Mouse (Mus musculus) left cerebral cortex, postnatal 4 days (tissue): ENCODE results near the gene Klk8. TPM values are rescaled to one million over a fixed set of nuclear protein-coding genes. Genes with fewer than 3 reads are reported as not detected.
A peak's percentile ranks its signal among the peaks of the same experiment; 100 is the strongest.

Experiments
- DNase-seq: peaks from one replicate; pipeline ENCODE4 v3.0.0-alpha.2; 2022
- intact Hi-C: fragments of 180-260 bp; cut with DNase I; formaldehyde crosslinking; loops from one replicate; pipeline ENCODE4 v1.15.1; 2025
- total RNA-seq, 2 experiments: library from RNA; stranded (reverse); gene quantifications; 2 replicates each; pipeline ENCODE4 v1.2.3; 2021

Gene Klk8
- 10 to 100 TPM; 13.5 to 16.7 TPM for total RNA-seq

DNA sequence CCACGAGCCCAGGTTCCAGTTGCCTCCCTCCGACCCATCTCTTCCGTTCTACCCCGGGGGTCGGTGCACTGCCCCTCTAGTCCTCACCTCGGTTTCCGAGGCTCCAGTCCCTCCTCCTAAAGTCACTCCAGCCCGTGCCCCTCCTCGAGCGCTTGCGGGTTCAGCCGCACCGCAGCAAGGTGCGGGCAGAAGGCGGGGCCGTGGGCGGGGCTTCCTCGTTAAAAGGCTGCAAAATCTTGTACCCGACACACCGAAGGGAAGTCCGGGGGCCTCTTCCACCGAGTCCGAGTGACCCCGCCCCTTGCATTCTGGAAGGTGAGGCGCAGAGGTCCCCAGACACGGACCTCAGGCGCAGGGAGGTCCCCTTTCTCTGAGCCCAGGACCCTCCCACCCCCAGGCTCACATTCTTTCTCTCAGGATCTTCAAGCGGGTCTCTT, at the start of gene Klk8:
Gene Klk8 (plus strand): TSS at position 245 of the 437 bp plus-strand sequence.
- DNase-seq = no peak
- intact Hi-C loops = no loop called here

DNA sequence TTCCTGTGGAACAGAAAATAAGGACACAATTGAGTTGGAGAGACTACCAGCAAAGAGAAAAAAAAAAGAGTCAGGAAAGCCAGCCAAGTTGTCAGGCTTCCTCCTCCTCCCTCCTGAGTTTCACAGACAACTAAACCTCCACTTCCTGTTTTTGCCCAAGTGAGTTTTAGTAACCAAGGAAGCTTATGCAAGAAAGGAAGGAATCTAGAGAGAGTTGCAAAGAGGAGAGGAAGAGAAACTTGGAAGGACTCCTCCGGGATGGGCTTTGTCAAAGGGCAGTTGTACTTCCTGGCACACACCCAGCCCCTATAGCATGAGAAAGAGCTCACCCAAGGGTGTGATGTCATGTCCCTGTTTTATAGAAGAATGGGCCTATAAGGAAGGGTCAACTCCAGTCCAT, 49.6 kb upstream of the Klk8 start:
- intact Hi-C loops = no loop called here
- no peak for DNase-seq

DNA sequence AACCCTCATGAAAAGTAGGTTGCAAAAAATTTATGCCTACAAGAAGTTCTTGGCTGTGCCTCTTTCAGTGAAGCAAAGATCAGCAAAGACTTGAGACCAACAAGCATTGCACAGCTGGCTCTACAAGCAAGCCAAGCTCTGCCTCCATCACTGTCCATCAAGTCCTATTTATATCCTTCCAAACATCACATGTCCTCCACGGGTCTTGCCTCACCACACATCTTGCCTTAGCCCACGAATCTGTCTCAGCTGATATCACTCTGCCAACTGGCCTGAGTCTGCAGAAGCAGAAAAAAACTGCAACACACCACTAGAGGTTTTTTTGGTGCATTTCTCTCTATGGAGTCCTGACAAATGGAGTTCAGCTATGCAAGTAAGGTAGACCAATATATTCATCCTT, 44.6 kb upstream of the Klk8 start:
- intact Hi-C loops = no loop called here
- no peak for DNase-seq

GRCm38 (mm10) chr7:43766484-43766883, 30.9 kb upstream of the Klk8 start:
- intact Hi-C loops = no loop called here
- DNase-seq = no peak

DNA sequence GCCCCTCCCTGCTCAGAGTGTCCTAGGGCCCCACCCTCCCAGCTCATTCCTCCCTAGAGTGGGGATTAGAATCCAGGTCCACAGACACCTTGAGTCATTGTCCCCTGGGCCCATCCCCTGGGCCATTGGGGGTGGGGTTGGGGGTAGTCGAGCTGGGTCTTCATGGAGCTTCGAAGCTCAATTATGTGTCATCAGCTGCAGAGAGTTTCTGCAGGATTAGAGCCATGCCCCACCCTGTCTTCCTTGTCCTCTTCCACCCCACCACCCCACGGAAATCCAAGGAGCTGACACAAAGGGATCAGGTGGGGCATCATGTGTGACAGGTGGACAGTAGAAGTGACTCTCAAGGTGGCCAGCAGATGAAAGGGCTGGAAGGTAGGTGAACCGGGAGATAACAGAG, 28.8 kb upstream of the Klk8 start, which contains the start of gene Klk12:
Gene Klk12 (plus strand): TSS at position 301 of the 400 bp plus-strand sequence.
- intact Hi-C loops = no loop called here
- DNase-seq = no peak

DNA sequence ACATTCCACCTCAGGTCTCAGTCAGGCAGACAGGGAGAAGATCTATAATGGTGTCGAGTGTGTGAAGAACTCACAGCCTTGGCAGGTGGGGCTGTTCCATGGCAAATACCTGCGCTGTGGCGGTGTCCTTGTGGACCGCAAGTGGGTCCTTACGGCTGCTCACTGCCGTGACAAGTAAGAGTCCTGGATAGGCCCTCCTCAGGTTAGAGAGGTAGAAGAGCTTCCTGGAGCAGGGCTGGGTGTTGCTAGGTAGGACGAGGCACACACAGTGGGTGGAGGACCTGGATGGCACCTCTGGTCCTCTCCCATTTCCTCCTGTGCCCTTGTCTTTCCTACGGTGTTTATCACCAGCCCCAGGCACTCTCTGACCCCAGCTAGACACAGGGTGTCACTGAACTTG, 27.7 kb upstream of the Klk8 start:
- intact Hi-C loops = no loop called here
- no peak for DNase-seq

GRCm38 (mm10) chr7:43770701-43771100, 26.7 kb upstream of the Klk8 start:
- no peak for DNase-seq
- intact Hi-C loops = no loop called here

DNA sequence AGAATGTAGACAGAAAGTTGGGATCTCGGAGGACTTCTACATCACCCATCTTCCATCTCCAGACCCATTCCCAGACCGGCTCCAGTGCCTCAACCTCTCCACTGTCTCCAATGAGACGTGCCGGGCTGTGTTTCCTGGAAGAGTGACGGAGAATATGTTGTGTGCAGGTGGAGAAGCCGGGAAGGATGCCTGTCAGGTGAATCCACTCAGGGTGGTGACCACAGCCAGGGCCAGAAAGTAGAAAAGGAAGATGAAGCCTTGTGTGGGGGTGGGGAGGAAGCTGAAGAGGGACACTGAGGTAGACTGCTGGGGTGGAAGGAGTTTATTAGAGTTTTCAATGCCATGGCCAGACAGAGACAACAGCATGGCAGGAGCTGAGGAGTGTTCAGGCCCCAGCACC, 25.5 kb upstream of the Klk8 start:
- DNase-seq = no peak
- intact Hi-C loops = no loop called here

- no peak for DNase-seq
- intact Hi-C loops = no loop called here
Measured at GRCm38 (mm10) chr7:43772901-43773300, 24.5 kb upstream of the Klk8 start.

GRCm38 (mm10) chr7:43774364-43774763, 23.0 kb upstream of the Klk8 start, which contains the start of gene Klk11:
TSS of gene Klk11 (plus strand) at chr7:43774604.
- DNase-seq = no peak
- intact Hi-C loops = no loop called here

DNA sequence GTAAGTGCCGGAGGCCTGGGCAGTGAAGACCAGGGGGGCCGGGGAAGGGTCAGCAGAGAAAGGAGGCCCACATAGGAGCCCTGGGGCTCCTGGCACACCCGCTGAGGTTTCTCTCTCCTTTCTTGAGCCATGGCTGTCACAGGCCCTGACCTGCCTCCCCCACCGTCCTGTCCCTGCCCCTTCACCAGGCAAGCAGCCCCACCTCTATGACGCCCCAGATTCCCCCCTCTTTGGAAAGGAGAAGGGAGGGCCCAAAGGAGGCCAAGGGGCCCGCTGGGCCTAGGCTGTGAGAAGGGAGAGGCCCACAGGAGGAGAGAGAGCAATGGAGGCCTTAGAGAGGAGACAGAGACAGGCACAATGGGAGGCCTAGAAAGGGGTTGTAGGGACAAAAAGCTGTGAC, 22.6 kb upstream of the Klk8 start:
- intact Hi-C loops = no loop called here
- no peak for DNase-seq

GRCm38 (mm10) chr7:43775311-43776057, 21.9 kb upstream of the Klk8 start:
- intact Hi-C loops = no loop called here
- no peak for DNase-seq

GRCm38 (mm10) chr7:43776506-43776905, 20.9 kb upstream of the Klk8 start:
- intact Hi-C loops = no loop called here
- DNase-seq = no peak

- DNase-seq = no peak
- intact Hi-C loops = no loop called here
Measured at GRCm38 (mm10) chr7:43777423-43777822, 20.0 kb upstream of the Klk8 start.

DNA sequence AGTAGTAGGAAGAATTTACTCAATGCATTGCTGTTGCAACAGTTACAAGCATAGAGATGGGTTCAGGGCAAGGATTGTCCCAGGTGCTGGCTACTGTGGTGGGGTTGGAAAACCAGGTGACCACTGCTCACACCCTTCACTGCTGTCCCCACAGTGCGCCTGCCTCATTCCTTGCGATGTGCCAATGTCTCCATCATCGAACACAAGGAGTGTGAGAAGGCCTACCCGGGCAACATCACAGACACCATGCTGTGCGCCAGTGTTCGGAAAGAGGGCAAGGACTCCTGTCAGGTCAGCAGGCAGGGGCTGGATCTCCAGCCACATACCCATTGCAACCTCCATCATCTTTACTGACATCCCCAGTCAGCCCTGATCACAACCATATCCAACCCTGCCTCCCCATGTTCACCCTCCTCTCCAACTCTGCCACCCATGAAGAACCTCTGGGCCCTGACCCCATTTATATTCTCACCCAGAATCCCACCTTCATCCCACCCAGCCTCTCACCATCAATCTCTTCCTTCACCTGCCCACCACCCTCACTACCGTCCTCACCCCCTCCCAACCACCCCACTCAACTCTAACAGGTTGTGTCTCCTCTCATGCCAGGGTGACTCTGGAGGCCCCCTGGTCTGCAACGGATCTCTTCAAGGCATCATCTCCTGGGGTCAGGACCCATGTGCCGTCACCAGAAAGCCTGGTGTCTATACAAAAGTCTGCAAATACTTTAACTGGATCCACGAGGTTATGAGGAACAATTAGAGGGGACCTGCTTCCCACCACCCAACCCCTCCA, 19.0 kb upstream of the Klk8 start:
- intact Hi-C loops = no loop called here

GRCm38 (mm10) chr7:43780241-43780640, 17.1 kb upstream of the Klk8 start:
- intact Hi-C loops = no loop called here
- DNase-seq = no peak

More for the DNA sequence above, 19.0 kb upstream of the Klk8 start:
- no peak for DNase-seq

GRCm38 (mm10) chr7:43780746-43781145, 16.6 kb upstream of the Klk8 start, which contains the start of gene Klk10:
TSS of gene Klk10 (plus strand) at chr7:43781035.
- intact Hi-C loops = no loop called here
- no peak for DNase-seq

- DNase-seq = no peak
- intact Hi-C loops = no loop called here
Measured at GRCm38 (mm10) chr7:43781541-43781940, 15.8 kb upstream of the Klk8 start.

DNA sequence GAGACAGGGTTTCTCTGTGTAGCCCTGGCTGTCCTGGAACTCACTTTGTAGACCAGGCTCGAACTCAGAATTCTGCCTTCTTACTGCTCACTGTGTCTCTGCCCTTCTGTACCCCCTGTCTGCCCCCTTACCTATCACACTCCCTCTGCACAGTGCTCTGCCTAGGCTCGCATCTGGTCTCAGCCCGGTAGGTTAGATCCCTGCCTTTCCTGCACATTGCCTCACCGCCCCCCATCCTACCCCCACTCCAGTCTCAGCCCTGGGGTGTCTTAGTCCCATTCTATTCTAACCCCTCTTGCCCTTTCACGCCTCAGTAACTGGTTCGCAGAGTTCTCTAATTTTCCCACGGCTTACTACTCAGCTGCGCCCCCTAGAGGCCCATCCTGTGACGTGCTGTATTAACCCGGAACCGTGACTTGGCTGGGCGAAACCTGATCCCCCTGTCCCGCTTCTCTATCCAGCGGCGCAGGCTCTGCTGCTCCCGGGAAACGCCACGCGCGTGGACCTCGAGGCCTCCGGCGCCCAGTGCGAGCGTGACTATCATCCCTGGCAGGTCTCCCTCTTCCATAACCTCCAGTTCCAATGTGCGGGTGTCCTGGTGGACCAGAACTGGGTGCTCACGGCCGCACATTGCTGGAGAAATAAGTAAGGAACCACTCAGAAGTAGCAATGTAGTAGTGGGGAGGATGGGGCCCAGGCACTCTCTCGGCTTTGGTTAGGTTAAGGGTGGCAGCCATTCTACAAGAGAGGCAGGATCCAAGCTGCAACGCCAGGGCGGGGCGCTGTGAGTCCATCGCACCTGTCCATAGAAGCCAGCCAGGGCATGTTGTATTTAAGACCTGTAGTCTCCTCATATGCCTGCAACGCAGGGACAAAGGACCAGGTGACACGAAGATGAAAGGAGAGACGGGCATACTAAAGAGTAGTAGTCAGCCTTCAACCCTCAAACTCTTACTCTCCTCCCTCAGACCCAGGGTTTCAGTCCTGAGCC, 14.8 kb upstream of the Klk8 start:
- DNase-seq = peak; percentile 74
- intact Hi-C loops = no loop called here

DNA sequence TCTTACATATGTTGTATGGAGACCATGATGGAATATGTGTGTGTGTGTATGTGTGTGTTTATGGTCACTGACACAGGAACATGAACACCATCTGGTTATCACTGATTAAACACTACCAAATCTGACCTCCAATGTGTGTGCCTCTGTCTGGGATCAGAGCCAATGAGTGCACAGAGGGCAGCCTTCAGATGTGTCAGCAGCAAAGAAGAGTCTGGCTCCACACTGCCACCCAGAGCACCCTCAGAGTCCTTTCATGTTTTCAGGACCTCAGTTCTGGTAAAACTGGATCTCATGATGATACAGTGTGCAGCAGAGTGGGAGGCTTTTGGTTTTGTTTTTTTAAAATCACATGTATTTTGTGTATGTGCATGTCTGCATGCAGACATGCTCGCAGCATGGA, 12.1 kb upstream of the Klk8 start:
- DNase-seq = no peak

GRCm38 (mm10) chr7:43788096-43788495, 9.3 kb upstream of the Klk8 start:
- intact Hi-C loops = no loop called here
- no peak for DNase-seq

More for the DNA sequence above, 12.1 kb upstream of the Klk8 start:
- intact Hi-C loops = no loop called here
